Mouse (Mus musculus): ENCODE data around the gene Dop1b. TPM values are rescaled to one million over a fixed set of nuclear protein-coding genes. Genes with fewer than 3 reads are reported as not detected.

Gene Dop1b
- polyA plus RNA-seq, 1 experiment from 2014 or later: 17.8 TPM

GRCm38 (mm10) chr16:93839049-93839448, 127.3 kb downstream of the Dop1b start:
- 85% methylated on average over 1 of the region's 1 CpGs for WGBS
- H3K4me1 ChIP-seq: peaks cover 9% of the 10 kb centered on the region; the same call in 1 of the 2 replicates
- H3K27me3 ChIP-seq (replicated peaks): no peaks in the 10 kb centered on the region
- H3K4me3 ChIP-seq (replicated peaks): no peak overlapping the region
- H3K4me2 ChIP-seq: no peak overlapping the region
- no peaks in the 10 kb centered on the region for H3K36me3 ChIP-seq
- no peaks in the 10 kb centered on the region for H3K9me3 ChIP-seq
- no peak overlapping the region for H3K27ac ChIP-seq
- no peak for ATAC-seq (ENCODE audit: insufficient read depth, low FRiP score, low read depth)
- no peak overlapping the region for H3K9ac ChIP-seq

- 92% methylated on average over 3 of the region's 3 CpGs for WGBS
- Histone ChIP-seq H3K27me3 (replicated peaks) (no peaks in the 10 kb centered on the region), H3K4me3 (replicated peaks) (no peak overlapping the region), H3K4me2 (no peak overlapping the region), H3K9me3 (no peaks in the 10 kb centered on the region), H3K4me1 (no peaks in the 10 kb centered on the region), H3K27ac (no peak overlapping the region), H3K9ac (no peak overlapping the region), H3K36me3 (peaks cover 49% of the 10 kb centered on the region)
- no peak for ATAC-seq (ENCODE audit: insufficient read depth, low FRiP score, low read depth)
Observed at GRCm38 (mm10) chr16:93850527-93850926, 138.8 kb downstream of the Dop1b start.

GRCm38 (mm10) chr16:93859967-93860366, 148.3 kb downstream of the Dop1b start:
- H3K4me2 ChIP-seq: no peak overlapping the region
- 87% methylated on average over 4 of the region's 4 CpGs for WGBS
- H3K9ac ChIP-seq: no peak overlapping the region
- no peak for ATAC-seq (ENCODE audit: insufficient read depth, low FRiP score, low read depth)
- H3K36me3 ChIP-seq: peaks cover 46% of the 10 kb centered on the region
- no peaks in the 10 kb centered on the region for H3K9me3 ChIP-seq
- no peak overlapping the region for H3K27ac ChIP-seq
- H3K4me1 ChIP-seq: no peaks in the 10 kb centered on the region
- no peaks in the 10 kb centered on the region for H3K27me3 ChIP-seq (replicated peaks)
- H3K4me3 ChIP-seq (replicated peaks): no peak overlapping the region

Other genes starting within 250 kb of the Dop1b start
- gene Setd4, start 107.8 kb upstream of the Dop1b start, polyA plus RNA-seq (2015; fragmentation: Nextera tagmentation; extraction: Ambion mirVana): 10.4 and 13.8 TPM in 2 replicates
- gene Cbr1, start 106.1 kb upstream of the Dop1b start, polyA plus RNA-seq (2015; fragmentation: Nextera tagmentation; extraction: Ambion mirVana): 105 and 114 TPM in 2 replicates
- gene Gm5678, start 83.8 kb upstream of the Dop1b start, polyA plus RNA-seq (2015; fragmentation: Nextera tagmentation; extraction: Ambion mirVana): 0.19 TPM in 1 of 2 replicates, not detected in the other
- 13.8 and 18.6 TPM in 2 replicates for gene Cbr3, start 28.7 kb upstream of the Dop1b start, polyA plus RNA-seq (2015; fragmentation: Nextera tagmentation; extraction: Ambion mirVana)
- gene Morc3, start 120.2 kb downstream of the Dop1b start, polyA plus RNA-seq (2015; fragmentation: Nextera tagmentation; extraction: Ambion mirVana): 34.5 and 41.0 TPM in 2 replicates
- 53.8 and 57.0 TPM in 2 replicates for gene Chaf1b, start 172.0 kb downstream of the Dop1b start, polyA plus RNA-seq (2015; fragmentation: Nextera tagmentation; extraction: Ambion mirVana)